ENCODE assay signal across 9 mouse cellular contexts in the genomic region with DNA sequence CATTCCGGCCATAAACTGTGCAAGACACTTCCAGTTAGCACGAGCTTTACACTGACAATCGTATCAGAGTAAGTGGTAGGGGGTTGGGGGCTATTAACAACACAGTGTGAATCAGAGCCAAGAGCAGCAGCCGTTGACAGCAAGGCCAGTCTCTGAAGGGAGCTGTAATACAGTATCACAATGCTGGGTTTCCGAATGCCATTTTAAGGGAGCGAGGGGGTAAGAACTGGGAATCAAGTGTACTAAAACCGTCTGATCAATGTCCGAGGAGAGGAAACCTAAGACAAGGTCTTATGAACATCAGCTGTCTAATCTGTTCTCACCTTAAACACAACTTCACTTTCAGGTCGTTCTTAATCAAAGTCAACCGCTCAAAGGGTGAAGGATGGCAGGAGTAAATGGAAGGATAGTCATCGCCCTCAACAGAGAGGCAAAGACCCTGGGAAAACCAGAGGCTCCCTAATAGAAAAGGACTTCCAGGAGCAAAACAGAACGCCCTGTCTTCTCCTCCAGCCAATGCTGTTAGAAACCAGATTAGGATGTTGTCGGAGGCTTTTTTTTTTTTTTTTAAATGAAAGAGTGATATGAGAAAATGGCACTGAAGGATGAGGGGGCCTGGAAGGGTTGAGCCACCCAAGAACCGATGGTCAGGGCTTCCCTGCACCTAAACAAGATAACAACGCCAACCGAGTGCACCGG. TPM values are rescaled to one million over a fixed set of nuclear protein-coding genes. Genes with fewer than 3 reads are reported as not detected.
DNase-seq lines count a peak whose midpoint lies in the region; ATAC-seq and TF ChIP-seq lines count a peak whose summit lies in the region.
"Had no signal": no experiment of that assay in that cellular context is flagged by ENCODE, and none has a peak within 500 bp of the region (broad histone marks: within the 10 kb centered on the region; RNA-seq: fewer than 3 reads in every experiment).

No protein-coding gene starts in this region.

- peak overlapping the region; percentile 86 for H3K4me3 ChIP-seq in embryonic facial prominence, embryonic 12.5 days
- peak overlapping the region; percentile 81 for H3K4me3 ChIP-seq in hindbrain, embryonic 10.5 days
- H3K4me3 ChIP-seq in midbrain, embryonic 12.5 days: peak overlapping the region; percentile 86
- H3K4me3 ChIP-seq in stomach, postnatal 0 days (ENCODE audit: low read depth, low read length): peak overlapping the region; percentile 87

- no peak for TF ChIP-seq CTCF in stomach, postnatal 0 days (IDR thresholded peaks at IDR 0.05; ENCODE audit: low read depth)

- peak; percentile 41 for DNase-seq in adrenal gland, adult 2 months
- no peak for DNase-seq in adrenal gland, adult 8-10 months
- DNase-seq in NIH3T3 (ENCODE audit: low read depth): peak; percentile 31
- peak; percentile 11 for DNase-seq in hindbrain, embryonic 10.5 days (ENCODE audit: low spot score)
- DNase-seq in layer of hippocampus, postnatal 36 days: peak; percentile 4 to 12
- peak; percentile 15 for DNase-seq in stomach, postnatal 0 days (ENCODE audit: low spot score)

- TF ChIP-seq EP300 in stomach, postnatal 0 days (optimal IDR thresholded peaks at IDR 0.05): no peak

- ATAC-seq in embryonic facial prominence, embryonic 12.5 days (ENCODE audit: insufficient number of reproducible peaks, insufficient read depth, low FRiP score, low TSS enrichment): no peak
- no peak for ATAC-seq in midbrain, embryonic 12.5 days (ENCODE audit: low FRiP score, low read depth)
- 0 out of 2 replicates have a peak, but pooled peaks have one; percentile 0 for ATAC-seq in stomach, postnatal 0 days (ENCODE audit: low FRiP score, low TSS enrichment)

- H3K27me3 ChIP-seq in embryonic facial prominence, embryonic 12.5 days: no peaks in the 10 kb centered on the region
- H3K27me3 ChIP-seq in hindbrain, embryonic 10.5 days (ENCODE audit: insufficient read depth, poor library complexity, severe bottlenecking): no peaks in the 10 kb centered on the region
- no peaks in the 10 kb centered on the region for H3K27me3 ChIP-seq in midbrain, embryonic 12.5 days
- H3K27me3 ChIP-seq in stomach, postnatal 0 days (ENCODE audit: control insufficient read depth, insufficient read depth, low read length): no peaks in the 10 kb centered on the region

- WGBS in embryonic facial prominence, embryonic 12.5 days: 1% methylated on average over 17 of the region's 17 CpGs
- 4% methylated on average over 17 of the region's 17 CpGs for WGBS in hindbrain, embryonic 10.5 days
- 2% methylated on average over 17 of the region's 17 CpGs for WGBS in midbrain, embryonic 12.5 days
- WGBS in stomach, postnatal 0 days: 1% methylated on average over 17 of the region's 17 CpGs

- H3K9me3 ChIP-seq in embryonic facial prominence, embryonic 12.5 days: no peaks in the 10 kb centered on the region
- H3K9me3 ChIP-seq in hindbrain, embryonic 10.5 days: no peaks in the 10 kb centered on the region
- H3K9me3 ChIP-seq in midbrain, embryonic 12.5 days: no peaks in the 10 kb centered on the region
- H3K9me3 ChIP-seq in stomach, postnatal 0 days (ENCODE audit: control insufficient read depth, low read length): no peaks in the 10 kb centered on the region

- H3K36me3 ChIP-seq in embryonic facial prominence, embryonic 12.5 days: no peaks in the 10 kb centered on the region
- H3K36me3 ChIP-seq in hindbrain, embryonic 10.5 days: no peaks in the 10 kb centered on the region
- H3K36me3 ChIP-seq in midbrain, embryonic 12.5 days: no peaks in the 10 kb centered on the region
- no peaks in the 10 kb centered on the region for H3K36me3 ChIP-seq in stomach, postnatal 0 days (ENCODE audit: control insufficient read depth, insufficient read depth, low read length)

- H3K4me1 ChIP-seq in embryonic facial prominence, embryonic 12.5 days: peaks cover 7% of the 10 kb centered on the region
- H3K4me1 ChIP-seq in hindbrain, embryonic 10.5 days (replicated peaks): peaks cover 19% of the 10 kb centered on the region
- peaks cover 10% of the 10 kb centered on the region for H3K4me1 ChIP-seq in midbrain, embryonic 12.5 days
- no peaks in the 10 kb centered on the region for H3K4me1 ChIP-seq in stomach, postnatal 0 days (replicated peaks; ENCODE audit: control insufficient read depth, insufficient read depth)

- peak overlapping the region; percentile 78 for H3K4me2 ChIP-seq in embryonic facial prominence, embryonic 12.5 days (replicated peaks)
- H3K4me2 ChIP-seq in midbrain, embryonic 12.5 days (replicated peaks): peak overlapping the region; percentile 80
- H3K4me2 ChIP-seq in stomach, postnatal 0 days (replicated peaks; ENCODE audit: low read depth): peak overlapping the region; percentile 76

- H3K27ac ChIP-seq in embryonic facial prominence, embryonic 12.5 days: peak overlapping the region; percentile 79; the same call in 1 of the 2 replicates
- H3K27ac ChIP-seq in hindbrain, embryonic 10.5 days: peak overlapping the region; percentile 96
- peak overlapping the region; percentile 88 for H3K27ac ChIP-seq in midbrain, embryonic 12.5 days (replicated peaks)
- H3K27ac ChIP-seq in stomach, postnatal 0 days (replicated peaks): peak overlapping the region; percentile 79

- H3K9ac ChIP-seq in embryonic facial prominence, embryonic 12.5 days: peak overlapping the region; percentile 80
- peak overlapping the region; percentile 92 for H3K9ac ChIP-seq in midbrain, embryonic 12.5 days (replicated peaks)
- H3K9ac ChIP-seq in stomach, postnatal 0 days (ENCODE audit: low read length): peak overlapping the region; percentile 88

RNA-seq across cellular contexts. Expression of a gene that starts 1.0 kb away (rescaled TPM):
- total RNA-seq in adrenal gland, adult 2 months (2021): 10 to 100 TPM; 39.9 to 51.6 TPM
- polyA plus RNA-seq in adrenal gland, adult 2 months (2012; rRNA removed): 1.3 and 1.7 TPM in 2 replicates
- total RNA-seq in adrenal gland, adult 8-10 months (2022): 10 to 100 TPM; 43.6 to 53.1 (median 51.9) TPM
- polyA plus RNA-seq in embryonic facial prominence, embryonic 12.5 days (2016; fragmentation: Nextera tagmentation; extraction: Ambion mirVana): 5.6 and 6.8 TPM in 2 replicates
- polyA plus RNA-seq in hindbrain, embryonic 10.5 days (2016; fragmentation: Nextera tagmentation; extraction: Ambion mirVana): 4.3 and 4.6 TPM in 2 replicates
- total RNA-seq in layer of hippocampus, postnatal 36 days (2021): 10 to 100 TPM; 91.4 to 93.5 TPM
- polyA plus RNA-seq in midbrain, embryonic 12.5 days (2016; fragmentation: Nextera tagmentation; extraction: Ambion mirVana): 9.6 and 11.9 TPM in 2 replicates
- polyA plus RNA-seq in stomach, postnatal 0 days (2015; fragmentation: Nextera tagmentation; extraction: Ambion mirVana): 3.0 and 3.4 TPM in 2 replicates

RNA-seq across cellular contexts. Expression of a gene that starts 31.3 kb away (rescaled TPM):
- 1 to 10 TPM in 1 of 2 experiments, not detected in 1; 2.4 TPM for total RNA-seq in adrenal gland, adult 2 months (2021)
- polyA plus RNA-seq in adrenal gland, adult 2 months (2012; rRNA removed): not detected in 2 replicates
- total RNA-seq in adrenal gland, adult 8-10 months (2022): 1 to 10 TPM in 2 of 4 experiments, under 1 TPM in 1, not detected in 1; 0.32 to 3.8 (median 2.4) TPM
- polyA plus RNA-seq in embryonic facial prominence, embryonic 12.5 days (2016; fragmentation: Nextera tagmentation; extraction: Ambion mirVana): 0.83 and 0.92 TPM in 2 replicates
- polyA plus RNA-seq in hindbrain, embryonic 10.5 days (2016; fragmentation: Nextera tagmentation; extraction: Ambion mirVana): 0.24 TPM in 1 of 2 replicates, not detected in the other
- total RNA-seq in layer of hippocampus, postnatal 36 days (2021): not detected
- polyA plus RNA-seq in midbrain, embryonic 12.5 days (2016; fragmentation: Nextera tagmentation; extraction: Ambion mirVana): 0.47 and 0.55 TPM in 2 replicates
- polyA plus RNA-seq in stomach, postnatal 0 days (2015; fragmentation: Nextera tagmentation; extraction: Ambion mirVana): 0.19 TPM in 1 of 2 replicates, not detected in the other
- polyA plus RNA-seq: large intestine, adult 2 months had no signal
